Mouse (Mus musculus): Measurements from ENCODE around the gene Ak7.

- no peak for TF ChIP-seq POLR2A (IDR thresholded peaks at IDR 0.05; ENCODE audit: borderline replicate concordance, low read depth, low read length)
- TF ChIP-seq CTCF (IDR thresholded peaks at IDR 0.05; ENCODE audit: low read depth, low read length), result no peak
Measured at GRCm38 (mm10) chr12:105794896-105795295, 89.1 kb downstream of the Ak7 start.

All from bone marrow macrophage, adult 2 months (primary cell).